Mouse (Mus musculus): ENCODE measurements at regions not wholly inside any gene's neighbourhood (a gene's known extent, or its start where the extent isn't known, plus 50 kb on each side); places are given as distances from the start of the nearest gene placed in this dataset.

- no peak for DNase-seq (ENCODE audit: low spot score in 2 of 2)
Measured at GRCm38 (mm10) chr9:73319704-73320307, 206.6 kb downstream of the Rsl24d1 start.

- DNase-seq (ENCODE audit: low spot score in 2 of 2), result no peak
Measured at GRCm38 (mm10) chr9:73331066-73331465, 217.8 kb downstream of the Rsl24d1 start.

GRCm38 (mm10) chr9:73336039-73336438 lies 222.8 kb downstream of the Rsl24d1 start:
- DNase-seq (ENCODE audit: low spot score in 2 of 2), result no peak

- DNase-seq (ENCODE audit: low spot score in 2 of 2), result no peak
Measured at GRCm38 (mm10) chr9:73337045-73337740, 224.0 kb downstream of the Rsl24d1 start.

GRCm38 (mm10) chr9:73355876-73356275 lies 242.7 kb downstream of the Rsl24d1 start:
- DNase-seq (ENCODE audit: low spot score in 2 of 2), result no peak

- no peak for DNase-seq (ENCODE audit: low spot score in 2 of 2)
Measured at GRCm38 (mm10) chr9:73358968-73359367, 245.7 kb downstream of the Rsl24d1 start.

- no peak for DNase-seq (ENCODE audit: low spot score in 2 of 2)
Measured at GRCm38 (mm10) chr9:73380768-73381167, 267.5 kb downstream of the Rsl24d1 start.

- no peak for DNase-seq (ENCODE audit: low spot score in 2 of 2)
Measured at GRCm38 (mm10) chr9:73392036-73392435, 278.8 kb downstream of the Rsl24d1 start.

GRCm38 (mm10) chr9:73413367-73413930 lies 300.2 kb downstream of the Rsl24d1 start:
- DNase-seq (ENCODE audit: low spot score in 2 of 2), result no peak

- DNase-seq (ENCODE audit: low spot score in 2 of 2), result no peak
Measured at GRCm38 (mm10) chr9:73416084-73416777, 303.0 kb downstream of the Rsl24d1 start.

All from cerebellum, postnatal 4 days (tissue).